Mouse (Mus musculus): ENCODE measurements at regions not wholly inside any gene's neighbourhood (a gene's known extent, or its start where the extent isn't known, plus 50 kb on each side); places are given as distances from the start of the nearest gene placed in this dataset.

GRCm38 (mm10) chr16:62325534-62326244 is 460.9 kb downstream of the Nsun3 start:
- no peak for TF ChIP-seq USF1 (IDR thresholded peaks at IDR 0.05; ENCODE audit: low read depth)
- TF ChIP-seq POLR2A (IDR thresholded peaks at IDR 0.05; ENCODE audit: insufficient read length, low read depth) = no peak
- TF ChIP-seq TCF12 (IDR thresholded peaks at IDR 0.05; ENCODE audit: insufficient read depth, poor library complexity, severe bottlenecking) = no peak
- TF ChIP-seq REST (IDR thresholded peaks at IDR 0.05; ENCODE audit: insufficient read depth, insufficient read length) = no peak
- no peak for TF ChIP-seq E2F4 (IDR thresholded peaks at IDR 0.05; ENCODE audit: insufficient read depth)
- TF ChIP-seq MYOD1 (IDR thresholded peaks at IDR 0.05; ENCODE audit: control insufficient read depth in 1 of 3, insufficient read length in 2 of 3, low read depth in 2 of 3) = no peak
- no peak for TF ChIP-seq CEBPB (IDR thresholded peaks at IDR 0.05; ENCODE audit: insufficient read depth, poor library complexity, severe bottlenecking)
